Mouse (Mus musculus): ENCODE measurements around the gene Il1a. TPM values are rescaled to one million over a fixed set of nuclear protein-coding genes. Genes with fewer than 3 reads are reported as not detected.

Il1a gene
- total and polyA plus RNA-seq, 3 experiments, result 0.04 to 0.17 (median 0.13) TPM

DNA sequence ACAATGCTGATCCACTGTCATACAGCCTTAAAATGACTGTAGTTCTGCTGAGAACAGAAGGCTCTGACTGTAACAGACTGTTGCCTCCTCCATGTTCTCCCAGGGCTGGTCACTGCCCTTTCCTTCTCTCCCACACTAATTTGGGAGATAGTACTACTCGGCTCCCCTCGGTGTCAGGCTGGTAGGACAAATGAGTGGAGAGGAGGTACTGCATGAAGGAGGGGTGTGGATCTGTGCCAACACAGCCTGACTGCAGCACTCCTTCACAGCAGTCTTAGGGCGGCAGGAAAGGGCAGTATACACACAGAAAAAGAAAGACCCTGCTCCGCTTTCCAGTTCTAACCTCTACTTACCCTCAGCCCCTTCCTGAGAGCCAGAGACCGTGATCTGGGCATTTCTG lies 39.8 kb downstream of the Il1a start:
- Histone ChIP-seq H3K27me3 (replicated peaks) (no peaks in the 10 kb centered on the region), H3K36me3 (replicated peaks in 1 of 2; ENCODE audit: control insufficient read depth in 1 of 2, insufficient read depth in 1 of 2, low read length in 1 of 2) (peaks cover 49 to 80% of the 10 kb centered on the region in 2 experiments), H3K27ac (ENCODE audit: insufficient read depth, low read depth) (no peak overlapping the region), H3K79me2 (replicated peaks; ENCODE audit: control insufficient read depth, extremely low read depth, insufficient read depth, poor library complexity, severe bottlenecking) (no peaks in the 10 kb centered on the region), H3K4me2 (ENCODE audit: insufficient read depth, low read depth, poor library complexity, severe bottlenecking) (no peak overlapping the region), H3K4me3 (replicated peaks in 1 of 3; ENCODE audit: low read depth in 2 of 3, low read length in 2 of 3, poor library complexity in 1 of 3) (no peak overlapping the region), H3K9ac (ENCODE audit: insufficient read depth, low read depth) (no peak overlapping the region), H3K4me1 (ENCODE audit: control insufficient read depth in 1 of 2, insufficient read depth in 2 of 2) (peaks cover 0 to 4% of the 10 kb centered on the region in 2 experiments; a peak in 2 of 4 replicates), H3K9me3 (replicated peaks; ENCODE audit: low read length) (peaks cover 8% of the 10 kb centered on the region)
- dilution Hi-C loops (cut with MboI; ENCODE audit: extremely low pct_ligation_motif_present, extremely low pct_unique_long_range_greater_than_20kb, low sequenced_read_pairs), result no loop called here
- DNase-seq (ENCODE audit: extremely low read depth), result no peak
- in situ Hi-C loops (cut with MboI; ENCODE audit: low pct_ligation_motif_present, low pct_unique_long_range_greater_than_20kb, low sequenced_read_pairs), result loop anchor here (25.0 kb wide), 2 partner anchors 333 to 583 kb away; partner anchors contain the start of genes Anapc1, Mertk and Zc3h8
- TF ChIP-seq KAT2A (IDR thresholded peaks at IDR 0.05; ENCODE audit: insufficient replicate concordance, low read length), result no peak
- TF ChIP-seq ZMIZ1 (IDR thresholded peaks at IDR 0.05; ENCODE audit: low read depth, low read length), result no peak
- TF ChIP-seq POLR2AphosphoS2 (IDR thresholded peaks at IDR 0.05; ENCODE audit: low read depth, low read length), result no peak
- TF ChIP-seq TCF12 (IDR thresholded peaks at IDR 0.05; ENCODE audit: low read depth, low read length), result no peak
- no peak for TF ChIP-seq ETS1 (conservative IDR thresholded peaks at IDR 0.05; ENCODE audit: low read depth, low read length)
- TF ChIP-seq MAX (IDR thresholded peaks at IDR 0.05; ENCODE audit: low read length), result no peak
- TF ChIP-seq CHD1 (IDR thresholded peaks at IDR 0.05; ENCODE audit: low read depth, low read length), result no peak
- TF ChIP-seq UBTF (IDR thresholded peaks at IDR 0.05; ENCODE audit: low read depth, low read length), result no peak
- no peak for TF ChIP-seq USF2 (conservative IDR thresholded peaks at IDR 0.05; ENCODE audit: low read depth, low read length)
- TF ChIP-seq CTCF (conservative IDR thresholded peaks at IDR 0.05 in 1 of 2, IDR thresholded peaks at IDR 0.05 in 1 of 2; ENCODE audit: low read depth in 2 of 2, low read length in 2 of 2), result no peak
- no peak for TF ChIP-seq GABPA (IDR thresholded peaks at IDR 0.05; ENCODE audit: insufficient replicate concordance, low read depth, low read length)
- no peak for TF ChIP-seq TBP (conservative IDR thresholded peaks at IDR 0.05; ENCODE audit: low read depth, low read length)
- TF ChIP-seq SMC3 (IDR thresholded peaks at IDR 0.05; ENCODE audit: low read depth, low read length), result no peak
- no peak for TF ChIP-seq MXI1 (IDR thresholded peaks at IDR 0.05; ENCODE audit: low read depth, low read length)
- no peak for TF ChIP-seq PAX5 (IDR thresholded peaks at IDR 0.05; ENCODE audit: low read length)
- no peak for TF ChIP-seq RAD21 (IDR thresholded peaks at IDR 0.05; ENCODE audit: low read depth, low read length)
- no peak for TF ChIP-seq ZNF384 (IDR thresholded peaks at IDR 0.05; ENCODE audit: low read depth, low read length)
- no peak for TF ChIP-seq IRF4 (IDR thresholded peaks at IDR 0.05; ENCODE audit: low read depth, low read length)

DNA sequence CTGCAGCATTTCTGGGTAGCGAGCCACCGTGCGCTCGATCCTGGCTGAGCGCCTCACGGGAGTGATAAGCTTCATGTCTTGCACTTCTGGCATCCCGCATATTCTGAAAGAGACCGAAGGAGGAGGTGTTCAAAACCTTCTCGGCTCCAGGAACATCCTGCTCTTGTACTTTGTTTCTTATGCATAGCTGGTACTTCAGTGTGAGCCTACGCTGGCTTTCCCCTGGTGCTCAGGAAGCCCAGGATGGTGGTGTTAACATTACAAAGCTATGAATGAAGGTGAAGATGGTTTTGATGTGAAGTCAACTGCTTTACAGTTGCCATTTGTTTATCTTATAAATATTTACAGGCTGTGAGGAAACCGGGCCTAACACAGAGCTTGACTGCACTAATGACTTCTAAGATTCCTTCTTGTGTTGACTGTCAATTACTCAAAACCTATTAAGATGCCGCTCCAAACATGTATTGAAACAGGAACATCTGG lies 40.6 kb downstream of the Il1a start:
- Histone ChIP-seq H3K9ac (ENCODE audit: insufficient read depth, low read depth) (no peak overlapping the region), H3K4me1 (ENCODE audit: control insufficient read depth in 1 of 2, insufficient read depth in 2 of 2) (peaks cover 0 to 4% of the 10 kb centered on the region in 2 experiments; a peak in 2 of 4 replicates), H3K9me3 (replicated peaks; ENCODE audit: low read length) (peaks cover 8% of the 10 kb centered on the region), H3K4me3 (replicated peaks in 1 of 3; ENCODE audit: low read depth in 2 of 3, low read length in 2 of 3, poor library complexity in 1 of 3) (no peak overlapping the region), H3K27me3 (replicated peaks) (no peaks in the 10 kb centered on the region), H3K36me3 (replicated peaks in 1 of 2; ENCODE audit: control insufficient read depth in 1 of 2, insufficient read depth in 1 of 2, low read length in 1 of 2) (peaks cover 43 to 72% of the 10 kb centered on the region in 2 experiments), H3K4me2 (ENCODE audit: insufficient read depth, low read depth, poor library complexity, severe bottlenecking) (no peak overlapping the region), H3K27ac (ENCODE audit: insufficient read depth, low read depth) (no peak overlapping the region), H3K79me2 (replicated peaks; ENCODE audit: control insufficient read depth, extremely low read depth, insufficient read depth, poor library complexity, severe bottlenecking) (no peaks in the 10 kb centered on the region)
- in situ Hi-C loops (cut with MboI; ENCODE audit: low pct_ligation_motif_present, low pct_unique_long_range_greater_than_20kb, low sequenced_read_pairs) (loop anchor here (25.0 kb wide), 2 partner anchors 332 to 582 kb away; partner anchors contain the start of genes Anapc1, Mertk and Zc3h8), dilution Hi-C loops (cut with MboI; ENCODE audit: extremely low pct_ligation_motif_present, extremely low pct_unique_long_range_greater_than_20kb, low sequenced_read_pairs) (no loop called here)
- TF ChIP-seq POLR2AphosphoS2 (IDR thresholded peaks at IDR 0.05; ENCODE audit: low read depth, low read length), result no peak
- no peak for TF ChIP-seq JUN (IDR thresholded peaks at IDR 0.05; ENCODE audit: insufficient read depth, low read depth, low read length)
- TF ChIP-seq MEF2A (IDR thresholded peaks at IDR 0.05; ENCODE audit: borderline replicate concordance, low read depth, low read length), result no peak
- no peak for TF ChIP-seq SMC3 (IDR thresholded peaks at IDR 0.05; ENCODE audit: low read depth, low read length)
- no peak for TF ChIP-seq RAD21 (IDR thresholded peaks at IDR 0.05; ENCODE audit: low read depth, low read length)
- no peak for TF ChIP-seq MAX (IDR thresholded peaks at IDR 0.05; ENCODE audit: low read length)
- TF ChIP-seq NRF1 (IDR thresholded peaks at IDR 0.05; ENCODE audit: low read depth, low read length), result no peak
- DNase-seq (ENCODE audit: extremely low read depth), result no peak
